Mouse (Mus musculus): ENCODE data around the gene Rai14. TPM values are rescaled to one million over a fixed set of nuclear protein-coding genes. Genes with fewer than 3 reads are reported as not detected.

Rai14 gene
- polyA plus RNA-seq, 1 experiment: 2.7 TPM

DNA sequence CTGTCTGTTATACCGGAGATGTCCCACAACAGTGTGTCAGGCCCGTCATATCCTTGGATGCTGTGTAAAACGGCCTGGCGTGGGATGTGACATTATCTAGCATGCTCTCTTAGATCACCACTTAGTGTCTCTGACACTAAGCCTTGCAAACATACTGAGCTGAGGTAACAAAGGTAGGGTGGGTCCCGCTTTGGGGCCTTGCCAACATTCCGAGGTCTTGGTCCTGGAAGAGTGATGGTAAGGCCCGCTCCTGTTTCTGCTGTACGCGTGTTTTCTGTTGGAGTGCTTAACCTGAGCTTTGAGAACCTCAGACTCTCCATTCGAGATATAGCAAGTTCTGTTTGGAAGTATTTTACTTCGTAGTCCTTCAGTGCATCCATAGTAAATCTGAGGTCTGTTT, 5.8 kb upstream of the Rai14 start:
- H3K27me3 ChIP-seq (ENCODE audit: control insufficient read depth, insufficient read depth, low read length): no peaks in the 10 kb centered on the region
- DNase-seq: no peak
- 92% methylated on average over 11 of the region's 11 CpGs for WGBS

DNA sequence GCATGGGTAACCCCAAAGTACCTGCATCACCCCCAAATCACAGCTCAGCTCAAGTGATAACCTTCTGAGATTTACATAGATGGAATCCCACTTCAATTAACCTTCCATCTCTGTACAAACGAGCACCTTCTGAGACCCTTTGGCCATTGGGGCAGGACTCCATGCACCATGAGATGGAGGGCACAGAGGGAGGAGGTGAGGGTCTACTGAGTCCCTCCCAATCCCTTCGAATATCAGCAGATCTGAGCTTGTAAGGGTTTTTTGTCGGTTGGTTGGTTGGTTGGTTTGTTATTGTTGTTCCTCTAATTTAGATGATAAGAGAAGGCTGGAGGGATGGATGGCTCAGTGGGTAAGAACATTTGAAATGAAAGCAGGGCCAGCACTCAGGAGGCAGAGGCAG, 5.1 kb upstream of the Rai14 start:
- Histone ChIP-seq H3K27ac (ENCODE audit: insufficient read depth, low read length) (no peak overlapping the region), H3K4me3 (replicated peaks; ENCODE audit: insufficient read depth, low read depth, low read length) (no peak overlapping the region), H3K27me3 (ENCODE audit: control insufficient read depth, insufficient read depth, low read length) (0 out of 2 replicates have a peak, but pooled peaks cover 2% of the 10 kb centered on the region), H3K4me1 (ENCODE audit: control insufficient read depth, insufficient read depth, low read length) (no peaks in the 10 kb centered on the region)
- 87% methylated on average over 3 of the region's 3 CpGs for WGBS
- no peak for DNase-seq
- TF ChIP-seq CTCF (IDR thresholded peaks at IDR 0.05; ENCODE audit: borderline replicate concordance, insufficient read depth, low read depth, low read length) (no peak), POLR2A (IDR thresholded peaks at IDR 0.05; ENCODE audit: borderline replicate concordance, insufficient read depth, low read length) (no peak)

More for the DNA sequence above, 5.8 kb upstream of the Rai14 start:
- Histone ChIP-seq H3K4me3 (replicated peaks; ENCODE audit: insufficient read depth, low read depth, low read length) (no peak overlapping the region), H3K4me1 (ENCODE audit: control insufficient read depth, insufficient read depth, low read length) (no peaks in the 10 kb centered on the region), H3K27ac (ENCODE audit: insufficient read depth, low read length) (no peak overlapping the region)
- TF ChIP-seq CTCF (IDR thresholded peaks at IDR 0.05; ENCODE audit: borderline replicate concordance, insufficient read depth, low read depth, low read length) (no peak), POLR2A (IDR thresholded peaks at IDR 0.05; ENCODE audit: borderline replicate concordance, insufficient read depth, low read length) (no peak)

DNA sequence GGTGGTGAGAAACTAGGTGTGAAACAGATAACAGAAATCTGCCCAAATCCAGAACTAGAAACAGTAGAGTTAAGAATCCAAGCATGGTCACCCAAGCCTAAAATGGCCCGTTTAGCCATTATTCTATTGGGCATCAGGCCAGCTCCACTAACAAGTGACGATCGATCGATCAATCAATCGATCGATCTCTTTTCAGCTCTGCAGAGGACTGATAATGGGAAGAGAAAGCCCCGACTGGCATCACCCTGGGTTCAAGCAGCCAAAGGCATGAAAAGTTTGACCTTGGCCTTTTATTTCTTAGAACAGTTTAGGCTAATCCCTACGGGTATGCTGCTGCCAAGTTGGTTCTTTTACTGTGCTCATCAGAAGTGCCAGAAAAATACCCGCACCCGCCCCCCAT, 4.3 kb upstream of the Rai14 start:
- Histone ChIP-seq H3K27ac (ENCODE audit: insufficient read depth, low read length) (no peak overlapping the region), H3K4me1 (ENCODE audit: control insufficient read depth, insufficient read depth, low read length) (no peaks in the 10 kb centered on the region; the same call in 1 of the 2 replicates), H3K27me3 (ENCODE audit: control insufficient read depth, insufficient read depth, low read length) (peaks cover 2% of the 10 kb centered on the region; the same call in 1 of the 2 replicates), H3K4me3 (replicated peaks; ENCODE audit: insufficient read depth, low read depth, low read length) (no peak overlapping the region)
- 72% methylated on average over 10 of the region's 10 CpGs for WGBS
- TF ChIP-seq POLR2A (IDR thresholded peaks at IDR 0.05; ENCODE audit: borderline replicate concordance, insufficient read depth, low read length) (no peak), CTCF (IDR thresholded peaks at IDR 0.05; ENCODE audit: borderline replicate concordance, insufficient read depth, low read depth, low read length) (no peak)
- no peak for DNase-seq

DNA sequence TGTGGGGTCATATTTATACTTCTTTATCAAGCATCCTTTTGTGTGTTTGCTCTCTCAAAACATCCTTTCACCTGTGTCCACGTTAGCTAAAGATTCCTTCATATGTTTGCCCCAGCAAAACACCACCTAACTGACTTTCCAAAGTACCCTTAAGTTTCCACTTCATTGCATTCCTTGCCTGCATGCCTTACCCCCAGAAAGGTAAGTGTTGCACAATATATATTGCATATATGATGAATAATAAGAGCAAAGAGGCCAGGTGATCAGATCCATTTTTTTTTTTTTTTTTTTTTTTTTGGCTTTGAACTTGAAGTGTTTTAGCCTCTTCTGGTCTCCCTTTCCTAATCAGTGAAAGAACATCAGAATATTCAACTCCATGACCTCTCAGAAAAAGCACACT, 2.9 kb upstream of the Rai14 start:
- Histone ChIP-seq H3K4me3 (replicated peaks; ENCODE audit: insufficient read depth, low read depth, low read length) (no peak overlapping the region), H3K27me3 (ENCODE audit: control insufficient read depth, insufficient read depth, low read length) (peaks cover 2% of the 10 kb centered on the region; the same call in 1 of the 2 replicates), H3K27ac (ENCODE audit: insufficient read depth, low read length) (no peak overlapping the region), H3K4me1 (ENCODE audit: control insufficient read depth, insufficient read depth, low read length) (no peaks in the 10 kb centered on the region; the same call in 1 of the 2 replicates)
- TF ChIP-seq CTCF (IDR thresholded peaks at IDR 0.05; ENCODE audit: borderline replicate concordance, insufficient read depth, low read depth, low read length) (no peak), POLR2A (IDR thresholded peaks at IDR 0.05; ENCODE audit: borderline replicate concordance, insufficient read depth, low read length) (no peak)
- 90% methylated on average over 1 of the region's 1 CpGs for WGBS
- no peak for DNase-seq

DNA sequence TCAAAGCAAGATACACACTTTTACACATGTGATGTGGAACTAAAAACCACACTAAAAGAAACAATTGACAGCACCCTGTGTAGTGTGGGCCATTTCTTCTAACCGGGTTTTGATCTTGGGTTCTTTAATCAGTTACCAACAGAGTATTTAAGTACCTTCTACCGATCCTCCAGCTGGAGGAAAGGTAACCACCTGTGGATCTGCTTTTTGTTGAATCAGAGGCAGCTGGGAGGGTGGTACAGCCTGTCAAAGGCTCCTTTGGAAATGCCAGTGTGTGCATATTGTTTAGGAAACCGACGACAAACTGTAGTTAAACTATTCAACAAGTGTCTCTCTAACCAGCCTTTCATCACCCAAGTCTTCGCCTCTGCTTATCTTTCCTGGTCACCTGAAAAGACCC, 1.5 kb upstream of the Rai14 start:
- 12% methylated on average over 5 of the region's 5 CpGs for WGBS
- peaks cover 2% of the 10 kb centered on the region; the same call in 1 of the 2 replicates for H3K27me3 ChIP-seq (ENCODE audit: control insufficient read depth, insufficient read depth, low read length)
- no peak for TF ChIP-seq POLR2A (IDR thresholded peaks at IDR 0.05; ENCODE audit: borderline replicate concordance, insufficient read depth, low read length)
- no peak for TF ChIP-seq CTCF (IDR thresholded peaks at IDR 0.05; ENCODE audit: borderline replicate concordance, insufficient read depth, low read depth, low read length)
- no peak overlapping the region for H3K4me3 ChIP-seq (replicated peaks; ENCODE audit: insufficient read depth, low read depth, low read length)
- no peak overlapping the region for H3K27ac ChIP-seq (ENCODE audit: insufficient read depth, low read length)
- H3K4me1 ChIP-seq (ENCODE audit: control insufficient read depth, insufficient read depth, low read length): no peaks in the 10 kb centered on the region; the same call in 1 of the 2 replicates
- no peak for DNase-seq

DNA sequence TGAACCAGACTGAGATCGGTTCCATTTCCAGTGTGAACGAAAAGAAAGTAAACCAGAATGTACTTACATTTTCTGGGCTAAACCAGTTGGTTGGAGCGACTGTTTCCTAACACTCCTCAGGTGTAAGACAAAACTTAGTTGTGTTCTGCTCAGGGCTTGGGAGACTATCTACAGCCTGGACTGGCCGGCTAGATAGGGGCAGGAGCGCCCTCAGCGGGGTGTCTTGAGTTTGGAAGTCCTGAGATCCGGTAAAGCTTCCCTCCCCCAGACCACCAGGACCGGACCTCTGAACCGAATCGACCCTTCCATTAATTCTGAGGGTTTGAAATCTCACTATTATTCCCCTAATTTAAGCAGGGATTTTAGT, 698 bp upstream of the Rai14 start:
- no peak for TF ChIP-seq CTCF (IDR thresholded peaks at IDR 0.05; ENCODE audit: borderline replicate concordance, insufficient read depth, low read depth, low read length)
- TF ChIP-seq POLR2A (IDR thresholded peaks at IDR 0.05; ENCODE audit: borderline replicate concordance, insufficient read depth, low read length): no peak
- WGBS: under 1% methylated on average over 10 of the region's 10 CpGs
- no peak overlapping the region for H3K27ac ChIP-seq (ENCODE audit: insufficient read depth, low read length)
- H3K4me3 ChIP-seq (replicated peaks; ENCODE audit: insufficient read depth, low read depth, low read length): peak overlapping the region; percentile 82
- peaks cover 2% of the 10 kb centered on the region; the same call in 1 of the 2 replicates for H3K27me3 ChIP-seq (ENCODE audit: control insufficient read depth, insufficient read depth, low read length)
- no peaks in the 10 kb centered on the region; the same call in 1 of the 2 replicates for H3K4me1 ChIP-seq (ENCODE audit: control insufficient read depth, insufficient read depth, low read length)
- DNase-seq: peak in 1 of 2 experiments; percentile 4

DNA sequence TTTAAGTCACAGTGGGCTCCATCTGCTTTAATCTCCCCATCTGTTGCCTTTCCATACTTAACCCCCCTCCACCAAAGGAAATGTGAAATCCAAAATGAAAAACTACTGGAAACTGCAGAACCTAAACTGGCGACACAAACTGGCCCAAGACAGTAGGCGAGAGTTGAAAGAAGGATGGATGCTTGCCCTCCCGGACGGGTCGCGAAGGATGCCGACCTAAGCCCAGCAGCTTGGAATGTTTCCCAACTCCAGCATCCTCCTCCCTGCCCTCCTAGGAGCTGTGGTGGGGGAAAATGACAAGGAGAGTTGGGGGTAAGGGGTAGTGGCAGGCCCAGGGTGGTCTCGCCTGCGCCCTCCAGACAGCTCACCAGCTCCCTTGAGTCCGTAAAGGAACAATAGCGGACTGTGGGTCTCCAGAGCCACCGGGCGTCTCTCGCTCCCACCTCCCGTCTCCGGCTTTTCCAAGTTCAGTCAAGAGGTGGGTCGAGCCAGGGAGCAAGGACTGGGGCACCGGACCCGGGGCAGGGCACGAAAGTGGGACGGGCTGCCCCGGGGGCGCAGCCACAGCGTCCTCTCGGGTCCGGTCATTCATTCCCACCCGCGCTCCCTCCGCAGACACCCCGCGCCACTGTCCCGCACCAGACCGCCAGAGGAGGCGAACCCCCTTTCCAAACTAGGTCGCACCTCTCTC, 653 bp downstream of the Rai14 start:
- Histone ChIP-seq H3K4me1 (ENCODE audit: control insufficient read depth, insufficient read depth, low read length) (no peaks in the 10 kb centered on the region; the same call in 1 of the 2 replicates), H3K27ac (ENCODE audit: insufficient read depth, low read length) (no peak overlapping the region), H3K27me3 (ENCODE audit: control insufficient read depth, insufficient read depth, low read length) (peaks cover 2% of the 10 kb centered on the region; the same call in 1 of the 2 replicates), H3K4me3 (replicated peaks; ENCODE audit: insufficient read depth, low read depth, low read length) (peak overlapping the region; percentile 82)
- peak; percentile 3 to 15 for DNase-seq
- no peak for TF ChIP-seq POLR2A (IDR thresholded peaks at IDR 0.05; ENCODE audit: borderline replicate concordance, insufficient read depth, low read length)
- TF ChIP-seq CTCF (IDR thresholded peaks at IDR 0.05; ENCODE audit: borderline replicate concordance, insufficient read depth, low read depth, low read length): no peak
- WGBS: 3% methylated on average over 35 of the region's 35 CpGs

DNA sequence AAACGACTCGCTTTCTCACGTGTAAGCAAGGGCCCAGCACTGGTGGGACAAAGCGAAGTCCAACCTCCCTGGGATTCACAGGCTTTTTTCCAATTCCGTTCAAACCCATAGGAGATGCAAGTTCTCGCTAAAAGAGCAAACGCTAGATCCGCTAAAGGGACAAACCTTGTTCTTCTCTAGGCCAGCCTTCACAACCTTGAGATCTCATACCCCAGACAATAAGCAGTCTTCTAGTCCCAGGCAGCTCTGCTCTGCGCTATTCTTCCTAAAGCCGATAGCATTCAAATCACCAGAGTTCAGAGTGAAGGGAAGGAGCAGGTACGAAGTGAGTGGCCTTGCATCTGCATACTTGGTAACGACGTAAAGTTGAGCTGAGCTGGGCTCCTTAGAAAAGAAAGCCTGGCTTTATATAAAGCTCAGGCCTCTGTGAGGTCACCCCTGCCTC, 1.2 kb downstream of the Rai14 start:
- no peak for TF ChIP-seq POLR2A (IDR thresholded peaks at IDR 0.05; ENCODE audit: borderline replicate concordance, insufficient read depth, low read length)
- TF ChIP-seq CTCF (IDR thresholded peaks at IDR 0.05; ENCODE audit: borderline replicate concordance, insufficient read depth, low read depth, low read length): no peak
- H3K27me3 ChIP-seq (ENCODE audit: control insufficient read depth, insufficient read depth, low read length): peaks cover 2% of the 10 kb centered on the region; the same call in 1 of the 2 replicates
- 49% methylated on average over 13 of the region's 13 CpGs for WGBS
- no peak for DNase-seq
- no peak overlapping the region for H3K27ac ChIP-seq (ENCODE audit: insufficient read depth, low read length)
- no peaks in the 10 kb centered on the region; the same call in 1 of the 2 replicates for H3K4me1 ChIP-seq (ENCODE audit: control insufficient read depth, insufficient read depth, low read length)
- H3K4me3 ChIP-seq (replicated peaks; ENCODE audit: insufficient read depth, low read depth, low read length): peak overlapping the region; percentile 82

All from cerebellum, adult 2 months (tissue).